Mouse (Mus musculus) myocyte (in vitro differentiated cells): Measurements from ENCODE around the gene Elk4.

Experiments
- E2F4 ChIP-seq: IDR thresholded peaks from one replicate; pipeline ENCODE4 v1.6.1; 2011; ENCODE audit warnings: mild to moderate bottlenecking, control low read depth, moderate library complexity; ENCODE audit not compliant: insufficient read depth
- MAX ChIP-seq: IDR thresholded peaks from one replicate; pipeline ENCODE4 v1.6.1; 2011; ENCODE audit warnings: low read depth, mild to moderate bottlenecking, control low read depth
- MYOD1 ChIP-seq, 3 experiments: IDR thresholded peaks; one replicate each; pipeline ENCODE4 v1.6.1; 2011; ENCODE audit warnings: control low read depth in 2 of 3, low read depth in 2 of 3, mild to moderate bottlenecking in 2 of 3, moderate library complexity in 1 of 3; ENCODE audit not compliant: insufficient read length in 2 of 3, control insufficient read depth in 1 of 3
- MYOG ChIP-seq, 3 experiments: IDR thresholded peaks; one replicate each; pipeline ENCODE4 v1.6.1; 2011; ENCODE audit warnings: control low read depth in 2 of 3, low read depth in 2 of 3, mild to moderate bottlenecking in 2 of 3; ENCODE audit not compliant: insufficient read length in 2 of 3, control insufficient read depth in 1 of 3, insufficient read depth in 1 of 3
- POLR2A ChIP-seq: IDR thresholded peaks from one replicate; pipeline ENCODE4 v1.6.1; 2011; ENCODE audit warnings: low read depth, mild to moderate bottlenecking, control low read depth, moderate library complexity; ENCODE audit not compliant: insufficient read length
- POLR2AphosphoS2 ChIP-seq: IDR thresholded peaks from one replicate; pipeline ENCODE4 v1.6.1; 2011; ENCODE audit warnings: low read depth, control low read depth; ENCODE audit not compliant: insufficient read length
- REST ChIP-seq: IDR thresholded peaks from one replicate; pipeline ENCODE4 v1.6.1; 2011; ENCODE audit warnings: mild to moderate bottlenecking, control low read depth, moderate library complexity; ENCODE audit not compliant: insufficient read depth, insufficient read length
- SRF ChIP-seq: IDR thresholded peaks from one replicate; pipeline ENCODE4 v1.6.1; 2011; ENCODE audit warnings: low read depth; ENCODE audit not compliant: control insufficient read depth, insufficient read length
- TCF12 ChIP-seq: IDR thresholded peaks from one replicate; pipeline ENCODE4 v1.6.1; 2011; ENCODE audit warnings: mild to moderate bottlenecking, control low read depth; ENCODE audit not compliant: poor library complexity, insufficient read depth, severe bottlenecking
- TCF3 ChIP-seq: IDR thresholded peaks from one replicate; pipeline ENCODE4 v1.6.1; 2011; ENCODE audit warnings: low read depth, control low read depth; ENCODE audit not compliant: insufficient read length
- USF1 ChIP-seq: IDR thresholded peaks from one replicate; pipeline ENCODE4 v1.6.1; 2011; ENCODE audit warnings: low read depth, mild to moderate bottlenecking, control low read depth, moderate library complexity

DNA sequence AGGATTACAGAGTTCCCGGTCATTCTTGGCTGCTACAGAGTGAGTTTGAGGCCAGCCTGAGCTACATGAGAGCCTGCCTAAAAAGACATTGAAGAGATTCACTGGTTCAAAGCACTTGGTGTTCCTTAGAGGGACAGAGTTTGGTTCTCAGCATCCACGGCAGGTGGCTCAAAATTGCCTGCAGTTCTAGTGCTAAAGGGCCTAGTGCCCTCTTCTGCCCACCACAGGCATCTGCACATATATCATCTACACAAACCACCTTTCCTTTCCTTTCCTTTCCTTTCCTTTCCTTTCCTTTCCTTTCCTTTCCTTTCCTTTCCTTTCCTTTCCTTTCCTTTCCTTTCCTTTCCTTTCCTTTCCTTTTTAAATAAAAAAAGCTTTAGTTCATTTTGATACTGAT is 23.2 kb downstream of the Elk4 start:
- TF ChIP-seq POLR2A = no peak
- no peak for TF ChIP-seq MAX
- TF ChIP-seq TCF3 = no peak
- no peak for TF ChIP-seq POLR2AphosphoS2
- no peak for TF ChIP-seq TCF12
- TF ChIP-seq MYOG (IDR thresholded peaks at IDR 0.05; ENCODE audit: control insufficient read depth in 1 of 3, insufficient read depth in 1 of 3, insufficient read length in 2 of 3, low read depth in 2 of 3) = no peak
- TF ChIP-seq USF1 = no peak
- TF ChIP-seq E2F4 = no peak
- no peak for TF ChIP-seq MYOD1 (IDR thresholded peaks at IDR 0.05; ENCODE audit: control insufficient read depth in 1 of 3, insufficient read length in 2 of 3, low read depth in 2 of 3)
- no peak for TF ChIP-seq REST
- no peak for TF ChIP-seq SRF
